Mouse (Mus musculus): ENCODE measurements at regions not wholly inside any gene's neighbourhood (a gene's known extent, or its start where the extent isn't known, plus 50 kb on each side); places are given as distances from the start of the nearest gene placed in this dataset.

DNA sequence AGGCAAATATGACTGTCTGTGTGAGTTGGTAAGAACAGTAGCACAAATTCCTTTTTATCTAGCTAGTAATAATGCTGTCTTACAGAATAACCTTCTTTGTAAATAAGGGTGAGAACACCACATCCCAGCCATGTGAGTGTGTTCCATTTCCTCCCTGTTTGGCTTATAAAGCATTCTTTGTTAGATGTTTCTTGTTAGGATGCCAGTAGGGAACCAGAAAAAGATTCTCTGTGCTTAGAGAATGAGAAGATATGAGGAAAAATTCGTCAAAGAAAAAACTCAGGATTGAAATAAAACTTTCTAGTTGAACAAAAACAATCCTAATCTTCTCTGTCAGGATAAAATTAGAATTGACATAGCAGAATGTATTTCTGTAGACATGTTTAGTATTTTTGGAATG is 155.3 kb downstream of the Zfp330 start:
- TF ChIP-seq CTCF (IDR thresholded peaks at IDR 0.05; ENCODE audit: low read depth) (no peak), EP300 (IDR thresholded peaks at IDR 0.05; ENCODE audit: low read depth) (no peak)
